Mouse (Mus musculus): ENCODE results near the gene Dgcr6. TPM values are rescaled to one million over a fixed set of nuclear protein-coding genes. Genes with fewer than 3 reads are reported as not detected.

The Dgcr6 gene
- polyA plus RNA-seq, 1 experiment from 2014 or later, result 156 TPM

- ATAC-seq, result no peak
- no peaks in the 10 kb centered on the region for H3K27me3 ChIP-seq (replicated peaks; ENCODE audit: control insufficient read depth, insufficient read depth, low read length)
- no peak overlapping the region for H3K27ac ChIP-seq (ENCODE audit: low read length)
- H3K36me3 ChIP-seq (ENCODE audit: control insufficient read depth, insufficient read depth), result no peaks in the 10 kb centered on the region
- H3K9me3 ChIP-seq (ENCODE audit: control insufficient read depth, low read length), result no peaks in the 10 kb centered on the region
- 76% methylated on average over 11 of the region's 11 CpGs for WGBS
- H3K4me3 ChIP-seq (replicated peaks; ENCODE audit: low read length), result no peak overlapping the region
- no peak overlapping the region for H3K9ac ChIP-seq (replicated peaks; ENCODE audit: low read depth, low read length)
- H3K4me2 ChIP-seq (ENCODE audit: low read length), result no peak overlapping the region
- peaks cover 5% of the 10 kb centered on the region; the same call in 1 of the 2 replicates for H3K4me1 ChIP-seq (replicated peaks; ENCODE audit: control insufficient read depth, insufficient read depth, low read length)
Observed at GRCm38 (mm10) chr16:18061201-18061600, 8.5 kb downstream of the Dgcr6 start.

GRCm38 (mm10) chr16:18066060-18067009, 13.7 kb downstream of the Dgcr6 start:
- Histone ChIP-seq H3K9ac (replicated peaks; ENCODE audit: low read depth, low read length) (peak overlapping the region; percentile 82), H3K27ac (ENCODE audit: low read length) (peak overlapping the region; percentile 96), H3K4me1 (replicated peaks; ENCODE audit: control insufficient read depth, insufficient read depth, low read length) (peaks cover 24% of the 10 kb centered on the region), H3K27me3 (replicated peaks; ENCODE audit: control insufficient read depth, insufficient read depth, low read length) (no peaks in the 10 kb centered on the region), H3K9me3 (ENCODE audit: control insufficient read depth, low read length) (no peaks in the 10 kb centered on the region), H3K4me3 (replicated peaks; ENCODE audit: low read length) (peak overlapping the region; percentile 56), H3K36me3 (ENCODE audit: control insufficient read depth, insufficient read depth) (peaks cover 3% of the 10 kb centered on the region; the same call in 1 of the 2 replicates), H3K4me2 (ENCODE audit: low read length) (peak overlapping the region; percentile 69)
- ATAC-seq, result peak; percentile 98
- under 1% methylated on average over 63 of the region's 81 CpGs for WGBS

- Histone ChIP-seq H3K36me3 (ENCODE audit: control insufficient read depth, insufficient read depth) (peaks cover 6% of the 10 kb centered on the region; the same call in 1 of the 2 replicates), H3K27me3 (replicated peaks; ENCODE audit: control insufficient read depth, insufficient read depth, low read length) (no peaks in the 10 kb centered on the region), H3K9ac (replicated peaks; ENCODE audit: low read depth, low read length) (no peak overlapping the region), H3K27ac (ENCODE audit: low read length) (no peak overlapping the region), H3K4me1 (replicated peaks; ENCODE audit: control insufficient read depth, insufficient read depth, low read length) (peaks cover 24% of the 10 kb centered on the region), H3K4me2 (ENCODE audit: low read length) (no peak overlapping the region), H3K9me3 (ENCODE audit: control insufficient read depth, low read length) (no peaks in the 10 kb centered on the region), H3K4me3 (replicated peaks; ENCODE audit: low read length) (no peak overlapping the region)
- WGBS, result 82% methylated on average over 8 of the region's 8 CpGs
- no peak for ATAC-seq
Observed at GRCm38 (mm10) chr16:18068653-18069376, 16.2 kb downstream of the Dgcr6 start.

GRCm38 (mm10) chr16:18070798-18071197, 18.1 kb downstream of the Dgcr6 start:
- H3K4me2 ChIP-seq (ENCODE audit: low read length), result no peak overlapping the region

GRCm38 (mm10) chr16:18072089-18072488, 19.4 kb downstream of the Dgcr6 start:
- ATAC-seq, result no peak
- H3K27me3 ChIP-seq (replicated peaks; ENCODE audit: control insufficient read depth, insufficient read depth, low read length), result no peaks in the 10 kb centered on the region
- peaks cover 17% of the 10 kb centered on the region for H3K4me1 ChIP-seq (replicated peaks; ENCODE audit: control insufficient read depth, insufficient read depth, low read length)
- H3K4me3 ChIP-seq (replicated peaks; ENCODE audit: low read length), result no peak overlapping the region
- no peaks in the 10 kb centered on the region for H3K9me3 ChIP-seq (ENCODE audit: control insufficient read depth, low read length)
- no peak overlapping the region for H3K9ac ChIP-seq (replicated peaks; ENCODE audit: low read depth, low read length)
- H3K36me3 ChIP-seq (ENCODE audit: control insufficient read depth, insufficient read depth), result peaks cover 6% of the 10 kb centered on the region; the same call in 1 of the 2 replicates
- no peak overlapping the region for H3K4me2 ChIP-seq (ENCODE audit: low read length)
- 94% methylated on average over 13 of the region's 13 CpGs for WGBS
- H3K27ac ChIP-seq (ENCODE audit: low read length), result no peak overlapping the region

More at GRCm38 (mm10) chr16:18070798-18071197, 18.1 kb downstream of the Dgcr6 start:
- Histone ChIP-seq H3K27ac (ENCODE audit: low read length) (no peak overlapping the region), H3K27me3 (replicated peaks; ENCODE audit: control insufficient read depth, insufficient read depth, low read length) (no peaks in the 10 kb centered on the region), H3K9me3 (ENCODE audit: control insufficient read depth, low read length) (no peaks in the 10 kb centered on the region), H3K9ac (replicated peaks; ENCODE audit: low read depth, low read length) (no peak overlapping the region), H3K36me3 (ENCODE audit: control insufficient read depth, insufficient read depth) (peaks cover 6% of the 10 kb centered on the region; the same call in 1 of the 2 replicates), H3K4me3 (replicated peaks; ENCODE audit: low read length) (no peak overlapping the region), H3K4me1 (replicated peaks; ENCODE audit: control insufficient read depth, insufficient read depth, low read length) (peaks cover 22% of the 10 kb centered on the region)
- 90% methylated on average over 5 of the region's 5 CpGs for WGBS
- no peak for ATAC-seq

- H3K4me3 ChIP-seq (replicated peaks; ENCODE audit: low read length), result no peak overlapping the region
- H3K9ac ChIP-seq (replicated peaks; ENCODE audit: low read depth, low read length), result no peak overlapping the region
- no peaks in the 10 kb centered on the region for H3K9me3 ChIP-seq (ENCODE audit: control insufficient read depth, low read length)
- H3K27me3 ChIP-seq (replicated peaks; ENCODE audit: control insufficient read depth, insufficient read depth, low read length), result no peaks in the 10 kb centered on the region
- peaks cover 6% of the 10 kb centered on the region; the same call in 1 of the 2 replicates for H3K36me3 ChIP-seq (ENCODE audit: control insufficient read depth, insufficient read depth)
- ATAC-seq, result no peak
- H3K4me2 ChIP-seq (ENCODE audit: low read length), result no peak overlapping the region
- 86% methylated on average over 9 of the region's 9 CpGs for whole genome bisulfite sequencing
- H3K4me1 ChIP-seq (replicated peaks; ENCODE audit: control insufficient read depth, insufficient read depth, low read length), result peaks cover 6% of the 10 kb centered on the region
- H3K27ac ChIP-seq (ENCODE audit: low read length), result no peak overlapping the region
Observed at GRCm38 (mm10) chr16:18073259-18073962, 20.8 kb downstream of the Dgcr6 start.

- Histone ChIP-seq H3K9ac (replicated peaks; ENCODE audit: low read depth, low read length) (no peak overlapping the region), H3K4me1 (replicated peaks; ENCODE audit: control insufficient read depth, insufficient read depth, low read length) (no peaks in the 10 kb centered on the region), H3K9me3 (ENCODE audit: control insufficient read depth, low read length) (no peaks in the 10 kb centered on the region), H3K27ac (ENCODE audit: low read length) (no peak overlapping the region), H3K4me3 (replicated peaks; ENCODE audit: low read length) (no peak overlapping the region), H3K4me2 (ENCODE audit: low read length) (no peak overlapping the region), H3K27me3 (replicated peaks; ENCODE audit: control insufficient read depth, insufficient read depth, low read length) (no peaks in the 10 kb centered on the region), H3K36me3 (ENCODE audit: control insufficient read depth, insufficient read depth) (peaks cover 6% of the 10 kb centered on the region; the same call in 1 of the 2 replicates)
- WGBS, result 87% methylated on average over 5 of the region's 5 CpGs
- ATAC-seq, result peak; percentile 11; the same call in 1 of the 2 replicates
Observed at GRCm38 (mm10) chr16:18074611-18075010, 22.0 kb downstream of the Dgcr6 start.

GRCm38 (mm10) chr16:18075201-18075600, 22.5 kb downstream of the Dgcr6 start:
- WGBS, result 78% methylated on average over 3 of the region's 3 CpGs
- no peak for ATAC-seq
- H3K27me3 ChIP-seq (replicated peaks; ENCODE audit: control insufficient read depth, insufficient read depth, low read length), result no peaks in the 10 kb centered on the region
- no peak overlapping the region for H3K27ac ChIP-seq (ENCODE audit: low read length)
- no peaks in the 10 kb centered on the region for H3K9me3 ChIP-seq (ENCODE audit: control insufficient read depth, low read length)
- H3K36me3 ChIP-seq (ENCODE audit: control insufficient read depth, insufficient read depth), result peaks cover 6% of the 10 kb centered on the region; the same call in 1 of the 2 replicates
- no peak overlapping the region for H3K9ac ChIP-seq (replicated peaks; ENCODE audit: low read depth, low read length)
- no peaks in the 10 kb centered on the region for H3K4me1 ChIP-seq (replicated peaks; ENCODE audit: control insufficient read depth, insufficient read depth, low read length)
- H3K4me3 ChIP-seq (replicated peaks; ENCODE audit: low read length), result no peak overlapping the region
- no peak overlapping the region for H3K4me2 ChIP-seq (ENCODE audit: low read length)
